Mouse (Mus musculus) embryonic facial prominence, embryonic 15.5 days (tissue): ENCODE measurements around the gene Aqp2. TPM values are rescaled to one million over a fixed set of nuclear protein-coding genes. Genes with fewer than 3 reads are reported as not detected.

Experiments
- ATAC-seq: fragments of 200-750 bp; cut with Nextera tagmentation; 2 replicates; pipeline ENCODE4 v1.8.0; 2017; ENCODE audit warnings: low read depth, moderate TSS enrichment; ENCODE audit not compliant: insufficient number of reproducible peaks, low FRiP score, low TSS enrichment
- H3K27ac ChIP-seq: fragments of 300-500 bp; sonication (generic); replicated peaks from 2 replicates; pipeline ENCODE4 v1.5.1; 2015; ENCODE audit warnings: mild to moderate bottlenecking, inconsistent platforms
- H3K27me3 ChIP-seq: fragments of 300-500 bp; sonication (generic); 2 replicates; pipeline ENCODE4 v1.6.1; 2015; ENCODE audit warnings: inconsistent platforms
- H3K36me3 ChIP-seq: fragments of 300-500 bp; sonication (generic); 2 replicates; pipeline ENCODE4 v1.6.1; 2015; ENCODE audit warnings: mild to moderate bottlenecking, inconsistent platforms
- H3K4me1 ChIP-seq: fragments of 300-500 bp; sonication (generic); 2 replicates; pipeline ENCODE4 v1.6.1; 2015; ENCODE audit warnings: inconsistent platforms
- H3K4me2 ChIP-seq: fragments of 300-500 bp; sonication (generic); replicated peaks from 2 replicates; pipeline ENCODE4 v1.6.1; 2015; ENCODE audit warnings: mild to moderate bottlenecking, inconsistent platforms
- H3K4me3 ChIP-seq: fragments of 300-500 bp; sonication (generic); replicated peaks from 2 replicates; pipeline ENCODE4 v1.5.1; 2015; ENCODE audit warnings: mild to moderate bottlenecking, inconsistent platforms
- H3K9ac ChIP-seq: fragments of 300-500 bp; sonication (generic); 2 replicates; pipeline ENCODE4 v1.6.1; 2015; ENCODE audit warnings: inconsistent platforms
- H3K9me3 ChIP-seq: fragments of 300-500 bp; sonication (generic); replicated peaks from 2 replicates; pipeline ENCODE4 v1.6.1; 2016; ENCODE audit warnings: inconsistent platforms
- WGBS: fragments of 180-500 bp; shearing (Covaris S2); methylation state at CpG from one replicate; pipeline ENCODE4 v1.1.7; 2015; 5-methylcytosine and 5-hydroxymethylcytosine counted together
- polyA plus RNA-seq: library from polyadenylated mRNA; unstranded; fragments of >200 nt; fragmentation: Nextera tagmentation; extraction: Ambion mirVana; gene quantifications from 2 replicates; pipeline ENCODE4 v1.2.1, GENCODE M21; 2015

Aqp2 gene
- not detected in 2 replicates for polyA plus RNA-seq

DNA sequence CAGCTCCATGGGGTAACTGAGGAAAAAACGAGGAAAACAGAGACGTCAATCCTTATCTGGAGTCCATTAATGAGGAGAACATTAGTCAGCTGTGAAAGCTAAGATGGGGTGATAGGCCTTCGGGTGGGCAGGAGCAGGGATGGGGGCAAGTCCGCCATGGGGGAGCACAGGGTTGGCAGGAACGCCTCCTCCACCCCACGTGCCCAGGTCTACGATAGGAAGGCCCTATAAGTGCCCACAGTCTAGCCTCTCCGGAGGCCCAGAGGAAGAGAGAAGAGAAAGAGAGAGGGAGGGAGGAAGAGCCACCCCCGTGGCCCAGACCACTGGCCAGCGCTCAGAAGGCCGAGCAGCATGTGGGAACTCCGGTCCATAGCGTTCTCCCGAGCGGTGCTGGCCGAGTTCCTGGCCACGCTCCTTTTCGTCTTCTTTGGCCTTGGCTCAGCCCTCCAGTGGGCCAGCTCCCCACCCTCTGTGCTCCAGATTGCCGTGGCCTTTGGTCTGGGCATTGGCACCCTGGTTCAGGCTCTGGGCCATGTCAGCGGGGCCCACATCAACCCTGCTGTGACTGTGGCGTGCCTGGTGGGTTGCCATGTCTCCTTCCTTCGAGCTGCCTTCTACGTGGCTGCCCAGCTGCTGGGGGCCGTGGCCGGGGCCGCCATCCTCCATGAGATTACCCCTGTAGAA, at the start of gene Aqp2:
Aqp2 (plus strand) TSS at position 254 of the 684 bp plus-strand sequence.
- H3K27ac ChIP-seq, result no peak within 1 kb of the TSS
- H3K27me3 ChIP-seq, result peaks cover 56% of the 10 kb centered on the region
- no peaks in the 10 kb centered on the region for H3K36me3 ChIP-seq
- H3K4me1 ChIP-seq, result peaks cover 8% of the 10 kb centered on the region
- no peak within 1 kb of the TSS for H3K4me3 ChIP-seq
- H3K9me3 ChIP-seq, result no peaks in the 10 kb centered on the region
- no peak for ATAC-seq
- H3K4me2 ChIP-seq, result no peak within 1 kb of the TSS
- WGBS, result 78% methylated on average over 26 of the region's 26 CpGs
- H3K9ac ChIP-seq, result no peak within 1 kb of the TSS

DNA sequence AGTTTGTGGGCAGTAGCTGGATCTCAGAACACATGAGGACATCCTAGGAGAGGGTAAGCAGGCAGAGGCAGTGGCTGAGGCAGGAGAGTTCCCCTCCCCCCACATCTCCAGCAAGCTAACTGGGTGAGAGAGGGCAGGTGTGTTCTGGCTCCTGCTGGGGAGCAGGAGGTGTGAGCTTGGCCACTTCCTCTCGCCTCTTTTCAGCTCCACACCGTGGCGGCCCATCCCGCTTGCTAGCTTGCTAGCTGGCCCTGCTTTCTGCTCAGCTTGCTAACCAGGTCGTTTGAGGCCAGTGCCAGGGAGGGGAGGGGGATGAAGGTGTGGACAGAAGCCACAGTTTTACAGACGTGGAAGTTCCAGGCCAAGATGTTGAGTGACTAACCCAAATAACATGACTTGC, 47.7 kb upstream of the Aqp2 start:
- no peak overlapping the region for H3K4me3 ChIP-seq
- no peaks in the 10 kb centered on the region for H3K9me3 ChIP-seq
- peaks cover 17% of the 10 kb centered on the region for H3K4me1 ChIP-seq
- H3K4me2 ChIP-seq, result no peak overlapping the region
- H3K27me3 ChIP-seq, result peaks cover 22% of the 10 kb centered on the region
- no peaks in the 10 kb centered on the region for H3K36me3 ChIP-seq
- no peak overlapping the region for H3K27ac ChIP-seq
- ATAC-seq, result no peak
- WGBS, result 35% methylated on average over 6 of the region's 6 CpGs
- no peak overlapping the region for H3K9ac ChIP-seq

DNA sequence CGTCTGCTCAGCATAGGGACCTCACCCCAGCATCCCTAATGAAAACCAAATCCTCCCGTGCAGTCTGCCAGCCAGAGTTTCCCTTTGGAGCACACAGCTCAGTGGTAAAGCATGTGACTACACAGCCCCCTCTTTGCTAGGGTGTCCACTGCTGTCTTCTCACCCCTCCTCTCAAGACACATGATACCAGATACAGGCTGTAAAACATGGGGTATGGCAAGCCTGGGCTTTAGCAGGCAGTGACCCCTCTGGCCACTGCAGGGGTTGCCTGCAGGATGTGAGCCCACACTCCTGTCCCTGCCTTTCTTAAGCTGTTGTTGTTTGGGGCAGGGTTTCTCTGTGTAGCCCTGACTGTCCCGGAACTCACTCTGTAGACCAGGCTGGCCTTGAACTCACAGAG, 46.8 kb upstream of the Aqp2 start:
- 25% methylated on average over 3 of the region's 3 CpGs for WGBS
- no peak for ATAC-seq

DNA sequence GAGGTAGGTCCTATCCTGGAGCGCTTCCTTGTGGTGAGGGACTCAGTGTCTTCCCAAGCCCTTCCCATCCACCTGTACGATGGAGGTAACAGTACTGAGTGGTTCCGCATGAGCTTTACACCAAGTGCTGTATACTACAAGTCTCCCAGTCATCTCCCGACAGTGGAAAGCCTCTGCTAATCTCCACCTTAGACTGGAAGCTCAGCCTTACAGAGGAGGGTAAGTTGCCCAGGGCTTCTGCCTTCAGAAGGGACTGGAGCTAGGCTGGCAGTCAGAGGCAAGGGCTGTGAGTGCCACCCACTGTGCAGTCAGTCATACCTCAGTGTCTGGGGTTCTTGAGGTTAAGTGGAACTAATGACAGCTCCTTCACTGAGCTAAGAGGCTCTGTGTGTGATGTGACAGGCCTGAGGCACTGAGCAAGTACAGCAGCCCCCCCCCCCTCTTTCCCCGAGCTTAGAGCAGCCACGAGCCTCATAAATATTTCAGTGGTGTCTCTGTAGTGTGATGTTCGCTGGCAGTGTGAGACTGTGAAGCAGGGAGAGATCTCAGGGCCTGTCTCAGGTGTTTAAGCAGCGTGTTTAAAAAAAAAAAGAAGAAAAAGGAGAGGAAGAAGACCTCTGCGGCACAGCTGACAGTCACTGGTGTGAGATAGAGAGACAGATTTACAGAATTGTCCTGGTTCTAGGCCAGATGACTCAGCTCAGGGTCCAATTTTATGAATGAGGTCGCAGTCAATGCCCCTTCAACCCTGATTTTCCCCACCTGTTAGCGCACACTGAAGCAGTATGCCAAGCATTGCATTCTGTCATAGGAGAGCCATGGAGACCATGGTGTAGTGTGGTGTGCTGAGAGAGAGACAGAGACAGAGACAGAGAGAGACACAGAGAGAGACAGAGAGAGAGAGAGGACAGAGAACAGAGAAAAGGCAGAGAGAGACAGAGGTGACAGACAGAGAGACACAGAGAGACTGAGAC, 41.7 kb upstream of the Aqp2 start:
- peaks cover 9% of the 10 kb centered on the region for H3K27me3 ChIP-seq
- H3K4me1 ChIP-seq, result no peaks in the 10 kb centered on the region
- no peaks in the 10 kb centered on the region for H3K36me3 ChIP-seq
- no peak overlapping the region for H3K4me3 ChIP-seq
- 51% methylated on average over 11 of the region's 11 CpGs for WGBS
- H3K4me2 ChIP-seq, result no peak overlapping the region
- H3K27ac ChIP-seq, result no peak overlapping the region
- H3K9me3 ChIP-seq, result no peaks in the 10 kb centered on the region
- ATAC-seq, result no peak
- H3K9ac ChIP-seq, result no peak overlapping the region

More for the DNA sequence above, 46.8 kb upstream of the Aqp2 start:
- Histone ChIP-seq H3K27ac (no peak overlapping the region), H3K9me3 (no peaks in the 10 kb centered on the region), H3K27me3 (peaks cover 29% of the 10 kb centered on the region), H3K4me1 (peaks cover 17% of the 10 kb centered on the region), H3K4me2 (no peak overlapping the region), H3K4me3 (no peak overlapping the region), H3K36me3 (no peaks in the 10 kb centered on the region), H3K9ac (no peak overlapping the region)

DNA sequence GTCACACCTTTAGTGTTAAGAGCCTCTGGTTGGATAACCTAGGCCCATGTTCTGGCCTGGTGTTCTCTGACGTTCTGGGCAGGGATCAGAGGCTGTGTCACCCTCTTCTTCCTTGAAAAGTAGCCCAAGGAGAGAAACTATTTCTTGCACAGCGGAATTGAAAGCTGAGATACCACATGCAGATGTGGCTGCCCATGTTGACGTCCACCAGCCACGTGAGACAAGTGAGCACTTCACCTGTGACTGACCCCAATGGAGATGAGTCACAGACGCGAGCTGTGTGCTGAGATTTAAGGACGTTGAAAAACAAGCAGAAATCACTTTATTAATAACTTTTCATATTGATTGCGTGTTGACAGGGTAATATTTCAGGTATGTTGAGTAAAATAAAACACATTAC, 39.0 kb upstream of the Aqp2 start:
- no peaks in the 10 kb centered on the region for H3K36me3 ChIP-seq
- H3K4me2 ChIP-seq, result no peak overlapping the region
- no peak for ATAC-seq
- no peaks in the 10 kb centered on the region for H3K9me3 ChIP-seq
- no peak overlapping the region for H3K4me3 ChIP-seq
- 60% methylated on average over 8 of the region's 8 CpGs for WGBS
- peaks cover 23% of the 10 kb centered on the region for H3K27me3 ChIP-seq
- no peak overlapping the region for H3K9ac ChIP-seq
- H3K27ac ChIP-seq, result no peak overlapping the region
- H3K4me1 ChIP-seq, result no peaks in the 10 kb centered on the region

DNA sequence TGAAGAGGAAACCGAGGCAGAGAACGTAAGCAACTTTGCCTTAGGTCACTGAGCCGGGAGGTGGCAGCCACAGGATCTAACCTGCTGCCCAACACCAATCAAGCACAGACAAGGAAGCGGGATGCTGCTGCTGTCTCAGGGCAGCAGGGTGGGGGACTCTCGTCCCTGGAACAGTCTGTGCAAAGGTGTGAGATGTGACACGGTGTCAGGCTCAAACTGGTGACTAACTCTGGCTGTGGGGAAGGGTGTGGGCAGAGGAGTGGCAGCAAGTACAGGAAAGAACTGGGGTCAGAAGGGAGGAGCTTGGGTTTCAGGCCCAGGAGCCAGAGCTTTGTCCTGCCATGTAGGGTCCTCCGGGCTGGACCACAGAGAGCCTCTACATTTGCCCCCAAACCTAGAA, 34.8 kb upstream of the Aqp2 start:
- no peak overlapping the region for H3K4me3 ChIP-seq
- no peaks in the 10 kb centered on the region for H3K9me3 ChIP-seq
- H3K9ac ChIP-seq, result no peak overlapping the region
- peaks cover 14% of the 10 kb centered on the region; the same call in 1 of the 2 replicates for H3K27me3 ChIP-seq
- H3K4me1 ChIP-seq, result peaks cover 28% of the 10 kb centered on the region
- H3K27ac ChIP-seq, result no peak overlapping the region
- no peak for ATAC-seq
- 73% methylated on average over 7 of the region's 7 CpGs for WGBS
- no peaks in the 10 kb centered on the region for H3K36me3 ChIP-seq
- H3K4me2 ChIP-seq, result no peak overlapping the region

DNA sequence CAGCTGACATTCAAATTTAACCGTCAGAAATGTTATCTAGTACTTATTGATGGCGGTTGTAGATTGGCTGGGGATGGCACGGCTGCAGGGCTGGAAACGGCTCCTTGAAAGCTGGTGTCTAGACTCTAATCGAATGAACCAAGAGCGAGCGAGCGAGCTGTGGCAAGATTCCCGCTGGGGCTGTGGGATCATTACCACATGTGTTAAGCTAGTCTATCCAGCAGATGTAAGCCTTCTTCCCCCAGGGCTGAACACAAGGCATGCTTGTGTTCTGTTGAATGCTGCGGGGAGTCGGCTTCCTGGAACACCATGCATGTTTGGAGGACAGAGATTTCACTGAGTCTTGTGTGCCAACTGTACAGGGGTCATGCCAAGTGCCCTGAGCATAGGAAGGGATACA, 32.3 kb upstream of the Aqp2 start:
- H3K27ac ChIP-seq, result no peak overlapping the region
- WGBS, result 5% methylated on average over 11 of the region's 11 CpGs
- peak; percentile 70; the same call in 1 of the 2 replicates for ATAC-seq

DNA sequence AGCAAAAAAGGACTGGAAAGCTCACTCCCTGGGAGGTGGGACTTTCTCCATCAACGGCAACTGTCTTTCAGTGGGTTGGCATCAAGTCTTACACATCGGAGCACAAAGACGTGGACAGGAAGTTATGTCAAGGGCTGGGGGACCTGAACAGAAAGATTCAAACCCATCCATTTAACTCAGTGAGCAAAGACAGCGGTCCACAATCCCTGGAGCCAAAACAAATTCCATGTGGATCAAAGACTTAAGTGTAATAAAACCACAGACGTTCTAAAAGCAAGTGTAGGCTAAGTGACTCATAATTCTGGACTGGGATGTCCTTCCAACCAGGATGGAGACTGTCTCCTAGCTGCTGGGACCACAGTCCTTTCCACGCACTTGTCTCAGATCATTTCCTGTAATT, 31.1 kb upstream of the Aqp2 start:
- Histone ChIP-seq H3K9ac (no peak overlapping the region), H3K9me3 (no peaks in the 10 kb centered on the region), H3K4me3 (no peak overlapping the region), H3K4me1 (peaks cover 28% of the 10 kb centered on the region), H3K36me3 (no peaks in the 10 kb centered on the region), H3K27me3 (peaks cover 14% of the 10 kb centered on the region; the same call in 1 of the 2 replicates), H3K4me2 (no peak overlapping the region), H3K27ac (no peak overlapping the region)
- ATAC-seq, result no peak
- 52% methylated on average over 6 of the region's 6 CpGs for WGBS

More for the DNA sequence above, 32.3 kb upstream of the Aqp2 start:
- Histone ChIP-seq H3K9ac (no peak overlapping the region), H3K4me3 (no peak overlapping the region), H3K9me3 (no peaks in the 10 kb centered on the region), H3K4me1 (peaks cover 28% of the 10 kb centered on the region), H3K4me2 (no peak overlapping the region), H3K36me3 (no peaks in the 10 kb centered on the region), H3K27me3 (peaks cover 14% of the 10 kb centered on the region; the same call in 1 of the 2 replicates)

DNA sequence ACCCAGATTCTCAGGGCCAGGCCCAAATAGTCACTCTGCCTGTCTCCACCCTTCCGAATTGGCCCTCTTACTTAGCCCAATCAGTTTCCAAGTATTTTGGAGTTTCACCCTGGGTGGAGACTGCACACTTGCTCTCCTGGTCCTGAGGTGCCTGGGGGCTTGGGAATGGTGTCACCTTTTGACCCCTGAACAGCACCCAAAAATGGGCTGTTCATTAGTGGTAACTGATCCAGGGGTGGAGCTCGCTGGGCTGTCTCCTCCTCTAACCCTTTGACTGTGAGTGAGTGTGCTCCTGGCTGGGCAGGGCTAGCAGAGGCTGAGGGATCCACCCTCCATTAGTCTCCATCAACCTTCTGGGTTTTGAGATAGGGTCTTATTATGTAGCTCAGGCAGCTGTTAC, 29.0 kb upstream of the Aqp2 start:
- Histone ChIP-seq H3K9ac (no peak overlapping the region), H3K4me2 (no peak overlapping the region), H3K4me1 (peaks cover 34% of the 10 kb centered on the region), H3K27me3 (no peaks in the 10 kb centered on the region), H3K4me3 (no peak overlapping the region), H3K36me3 (no peaks in the 10 kb centered on the region), H3K9me3 (no peaks in the 10 kb centered on the region), H3K27ac (no peak overlapping the region)
- no peak for ATAC-seq
- 42% methylated on average over 2 of the region's 2 CpGs for WGBS

DNA sequence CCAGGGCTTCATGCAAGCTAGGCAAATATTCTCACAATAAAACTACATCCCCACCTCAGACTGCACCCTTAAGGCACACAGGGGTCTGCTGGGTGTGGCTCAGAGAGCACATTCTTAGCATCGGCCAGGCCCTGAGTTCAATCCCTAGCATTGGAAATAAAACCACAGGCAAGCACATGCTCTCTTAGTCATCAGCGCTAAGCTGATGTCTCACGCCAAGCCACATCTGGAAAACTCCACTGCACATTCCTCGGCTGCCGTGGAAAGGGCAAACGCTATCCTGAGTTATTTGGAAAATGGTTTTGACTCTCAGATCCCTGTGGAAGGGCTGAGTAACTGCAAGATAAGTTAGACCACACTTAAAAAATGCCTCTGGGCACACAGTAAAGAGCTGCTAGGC, 25.1 kb upstream of the Aqp2 start:
- peak; percentile 69; the same call in 1 of the 2 replicates for ATAC-seq
- H3K9ac ChIP-seq, result no peak overlapping the region
- peaks cover 12% of the 10 kb centered on the region for H3K4me1 ChIP-seq
- H3K36me3 ChIP-seq, result no peaks in the 10 kb centered on the region
- no peak overlapping the region for H3K27ac ChIP-seq
- no peaks in the 10 kb centered on the region for H3K9me3 ChIP-seq
- 17% methylated on average over 6 of the region's 6 CpGs for WGBS
- H3K4me3 ChIP-seq, result no peak overlapping the region
- H3K4me2 ChIP-seq, result no peak overlapping the region
- no peaks in the 10 kb centered on the region for H3K27me3 ChIP-seq

DNA sequence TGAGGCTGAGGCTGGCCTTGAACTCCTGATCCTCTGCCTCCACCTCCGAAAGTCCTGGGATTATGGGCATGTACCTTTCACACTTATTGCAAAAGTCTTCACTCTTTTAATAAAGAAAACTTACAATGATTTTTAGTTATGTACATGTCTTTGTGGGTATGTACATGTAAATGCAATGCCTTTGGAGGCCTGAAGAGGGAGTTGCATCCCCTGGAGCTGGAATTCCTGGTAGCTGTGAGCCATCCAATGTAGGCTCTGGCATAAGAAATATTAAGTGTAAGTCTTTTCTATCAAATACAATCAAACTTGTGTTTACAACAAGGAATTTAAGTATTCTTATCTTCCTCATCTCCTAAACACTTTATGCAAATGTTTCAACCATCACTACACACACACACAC, 19.9 kb upstream of the Aqp2 start:
- ATAC-seq, result no peak
- Histone ChIP-seq H3K27me3 (peaks cover 4% of the 10 kb centered on the region), H3K9me3 (no peaks in the 10 kb centered on the region), H3K27ac (no peak overlapping the region), H3K4me2 (no peak overlapping the region), H3K4me1 (peaks cover 8% of the 10 kb centered on the region), H3K36me3 (no peaks in the 10 kb centered on the region), H3K9ac (no peak overlapping the region), H3K4me3 (no peak overlapping the region)
- WGBS, result 83% methylated on average over 1 of the region's 1 CpGs
